Mouse (Mus musculus) E14TG2a.4 (cell line): ENCODE results near the gene Med25.

Experiments
- CTCF ChIP-seq: conservative IDR thresholded peaks from 2 replicates; pipeline ENCODE4 v1.5.1; 2014; ENCODE audit warnings: low read length
- NANOG ChIP-seq: IDR thresholded peaks from 2 replicates; pipeline ENCODE4 v1.6.1; 2014; ENCODE audit warnings: borderline replicate concordance, low read length, mixed read lengths
- POU5F1 ChIP-seq: IDR thresholded peaks from 2 replicates; pipeline ENCODE4 v1.6.1; 2014; ENCODE audit warnings: low read length, borderline replicate concordance

- TF ChIP-seq CTCF (no peak), NANOG (no peak), POU5F1 (no peak)
These were observed 53.4 kb downstream of the Med25 start for GRCm38 (mm10) chr7:44839171-44839490.
